Mouse (Mus musculus): ENCODE data around the gene Tbc1d2b.

GRCm38 (mm10) chr9:90200501-90200900, 70.1 kb downstream of the Tbc1d2b start:
- TF ChIP-seq CTCF (IDR thresholded peaks at IDR 0.05; ENCODE audit: low read depth) (no peak), EP300 (IDR thresholded peaks at IDR 0.05; ENCODE audit: low read depth) (no peak)

All from liver, embryonic 14.5 days (tissue).